Mouse (Mus musculus): ENCODE measurements at regions not wholly inside any gene's neighbourhood (a gene's known extent, or its start where the extent isn't known, plus 50 kb on each side); places are given as distances from the start of the nearest gene placed in this dataset.

DNA sequence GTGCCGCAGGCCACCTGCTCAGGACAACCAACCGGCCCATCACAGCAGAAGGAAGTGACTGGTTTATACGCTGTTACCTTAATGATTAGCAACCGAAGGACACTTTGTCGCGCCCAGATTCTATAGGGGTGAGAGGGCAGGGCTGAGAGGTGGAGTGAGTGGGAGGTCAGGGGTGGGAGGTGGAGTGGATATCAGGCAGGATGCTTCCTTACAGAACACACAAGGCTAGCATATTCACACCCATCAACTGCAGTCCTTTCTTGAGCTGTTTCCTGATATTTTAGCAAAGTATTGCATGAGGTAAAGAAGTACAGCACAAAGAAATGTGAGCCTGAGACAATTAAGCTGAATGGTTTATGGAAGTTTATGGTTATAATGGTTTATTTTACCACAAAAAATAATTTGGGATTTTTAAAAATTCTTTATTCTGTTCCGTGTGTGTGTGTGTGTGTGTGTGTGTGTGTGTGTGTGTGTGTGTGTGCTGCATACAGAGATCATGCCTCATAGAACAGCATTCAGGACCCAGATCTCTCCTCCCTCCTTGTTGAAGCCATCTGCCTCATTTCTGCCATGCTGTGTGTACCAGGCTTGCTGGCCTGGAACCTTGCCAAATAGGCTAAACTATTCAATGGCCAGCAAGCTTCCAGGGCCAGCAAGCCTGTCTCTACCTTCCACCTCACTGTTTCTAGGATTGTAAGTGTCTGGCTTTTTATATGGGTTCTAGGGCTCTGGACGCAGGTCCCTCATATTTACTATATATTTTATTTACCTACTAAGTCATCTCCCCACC is 190.5 kb downstream of the Prkcq start:
- TF ChIP-seq CTCF (IDR thresholded peaks at IDR 0.05; ENCODE audit: borderline replicate concordance, extremely low read depth, insufficient read depth, insufficient read length) (no peak), POLR2A (IDR thresholded peaks at IDR 0.05; ENCODE audit: borderline replicate concordance, extremely low read depth, insufficient read depth, insufficient read length, poor library complexity, severe bottlenecking) (no peak)
- DNase-seq (ENCODE audit: low read depth), result peak; percentile 92

DNA sequence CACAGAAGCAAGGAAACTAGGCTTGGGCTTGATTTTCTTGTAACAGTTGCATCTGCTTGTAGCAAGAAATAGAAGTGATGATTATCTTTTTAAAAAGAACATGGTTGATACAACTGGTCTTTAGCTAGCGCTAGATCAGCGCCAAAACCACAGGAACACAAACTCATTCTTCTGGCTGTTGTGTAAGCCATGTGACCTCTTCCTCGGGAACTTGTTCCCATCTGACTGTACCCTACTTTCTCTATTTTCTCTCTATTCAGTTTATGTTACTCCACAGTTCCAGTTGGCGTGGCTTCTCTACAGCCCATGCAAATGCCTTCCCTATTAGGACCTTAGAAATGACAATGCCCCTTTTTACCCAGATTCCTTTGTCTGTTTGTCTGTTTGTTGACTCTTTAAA is 187.4 kb downstream of the Prkcq start:
- no peak for TF ChIP-seq CTCF (IDR thresholded peaks at IDR 0.05; ENCODE audit: borderline replicate concordance, extremely low read depth, insufficient read depth, insufficient read length)
- TF ChIP-seq POLR2A (IDR thresholded peaks at IDR 0.05; ENCODE audit: borderline replicate concordance, extremely low read depth, insufficient read depth, insufficient read length, poor library complexity, severe bottlenecking), result no peak
- DNase-seq (ENCODE audit: low read depth), result no peak

GRCm38 (mm10) chr2:11356714-11357113 is 184.8 kb downstream of the Prkcq start:
- DNase-seq (ENCODE audit: low read depth), result no peak
- no peak for TF ChIP-seq CTCF (IDR thresholded peaks at IDR 0.05; ENCODE audit: borderline replicate concordance, extremely low read depth, insufficient read depth, insufficient read length)
- no peak for TF ChIP-seq POLR2A (IDR thresholded peaks at IDR 0.05; ENCODE audit: borderline replicate concordance, extremely low read depth, insufficient read depth, insufficient read length, poor library complexity, severe bottlenecking)

DNA sequence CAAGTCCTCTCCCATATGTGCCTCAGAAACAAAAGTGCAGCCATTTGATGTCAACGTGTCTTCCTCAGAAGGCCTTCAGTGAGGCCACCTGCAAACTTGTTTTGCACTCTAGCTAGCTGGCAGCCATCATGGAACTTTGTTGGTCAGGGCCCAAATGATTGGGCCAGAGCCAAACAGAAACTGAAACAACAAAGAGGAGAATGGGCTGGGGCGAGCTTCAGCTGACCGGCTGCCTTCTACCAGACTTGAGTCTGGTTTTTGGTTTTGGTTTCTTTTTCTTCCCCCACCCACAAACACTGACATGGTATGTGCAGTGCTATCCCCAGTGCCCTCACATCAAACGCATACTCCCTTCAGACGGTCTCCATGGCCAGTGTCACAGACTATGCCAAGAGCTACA is 183.7 kb downstream of the Prkcq start:
- TF ChIP-seq CTCF (IDR thresholded peaks at IDR 0.05; ENCODE audit: borderline replicate concordance, extremely low read depth, insufficient read depth, insufficient read length) (no peak), POLR2A (IDR thresholded peaks at IDR 0.05; ENCODE audit: borderline replicate concordance, extremely low read depth, insufficient read depth, insufficient read length, poor library complexity, severe bottlenecking) (no peak)
- DNase-seq (ENCODE audit: low read depth), result no peak
